Mouse (Mus musculus) gastrocnemius, postnatal 10 days (tissue): ENCODE measurements around the gene Creb3l1. TPM values are rescaled to one million over a fixed set of nuclear protein-coding genes. Genes with fewer than 3 reads are reported as not detected.

Experiments used
- DNase-seq: peaks from one replicate; pipeline ENCODE4 v3.0.0; 2021; ENCODE audit warnings: mixed read lengths
- total RNA-seq, 2 experiments: library from RNA; stranded (reverse); gene quantifications; 2 replicates each; pipeline ENCODE4 v1.2.3; 2021

Creb3l1 gene
- total RNA-seq, 2 experiments from 2014 or later = 29.2 to 44.6 TPM

- no peak for DNase-seq
Measured at GRCm38 (mm10) chr2:92004617-92005016, 19.7 kb downstream of the Creb3l1 start.

GRCm38 (mm10) chr2:91997905-91998608 is 26.2 kb downstream of the Creb3l1 start:
- DNase-seq = no peak

GRCm38 (mm10) chr2:91996006-91996405 is 28.3 kb downstream of the Creb3l1 start:
- no peak for DNase-seq

- no peak for DNase-seq
Measured at GRCm38 (mm10) chr2:91993409-91993808, 30.9 kb downstream of the Creb3l1 start.

- DNase-seq = peak; percentile 27
Measured at GRCm38 (mm10) chr2:91989750-91990149, 34.6 kb downstream of the Creb3l1 start.

- DNase-seq = peak; percentile 91
Measured at GRCm38 (mm10) chr2:91987542-91987941, 36.8 kb downstream of the Creb3l1 start.

- no peak for DNase-seq
Measured at GRCm38 (mm10) chr2:91986071-91986470, 38.2 kb downstream of the Creb3l1 start.

- DNase-seq = no peak
Measured at GRCm38 (mm10) chr2:91984906-91985525, 39.3 kb downstream of the Creb3l1 start.

- DNase-seq = no peak
Measured at GRCm38 (mm10) chr2:91984439-91984838, 39.9 kb downstream of the Creb3l1 start.

- DNase-seq = no peak
Measured at GRCm38 (mm10) chr2:91980830-91981229, 43.5 kb downstream of the Creb3l1 start.

- no peak for DNase-seq
Measured at GRCm38 (mm10) chr2:91980245-91980644, 44.1 kb downstream of the Creb3l1 start.

GRCm38 (mm10) chr2:91978547-91978946 is 45.8 kb downstream of the Creb3l1 start:
- DNase-seq = no peak

GRCm38 (mm10) chr2:91977960-91978359 is 46.3 kb downstream of the Creb3l1 start:
- no peak for DNase-seq

GRCm38 (mm10) chr2:91975581-91976541 is 48.4 kb downstream of the Creb3l1 start, which contains the start of gene Dgkz:
Gene Dgkz (minus strand): TSS chr2:91975864.
- DNase-seq = no peak

GRCm38 (mm10) chr2:91973416-91974135 is 50.7 kb downstream of the Creb3l1 start:
- DNase-seq = no peak

GRCm38 (mm10) chr2:91972121-91972566 is 52.2 kb downstream of the Creb3l1 start:
- DNase-seq = no peak

- DNase-seq = peak; percentile 46
Measured at GRCm38 (mm10) chr2:91971231-91972097, 52.8 kb downstream of the Creb3l1 start.

- no peak for DNase-seq
Measured at GRCm38 (mm10) chr2:91967962-91968361, 56.3 kb downstream of the Creb3l1 start.

- DNase-seq = no peak
Measured at GRCm38 (mm10) chr2:91966367-91966766, 57.9 kb downstream of the Creb3l1 start.

- peak; percentile 51 for DNase-seq
Measured at GRCm38 (mm10) chr2:91965417-91965816, 58.9 kb downstream of the Creb3l1 start.
